Mouse (Mus musculus): Measurements from ENCODE around the gene Gm21866.
"Not testable (repeated sequence)": the region's sequence is repeated elsewhere in the genome, so short reads cannot be mapped to it uniquely, and the experiment has no call there.

Gene Gm21866

DNA sequence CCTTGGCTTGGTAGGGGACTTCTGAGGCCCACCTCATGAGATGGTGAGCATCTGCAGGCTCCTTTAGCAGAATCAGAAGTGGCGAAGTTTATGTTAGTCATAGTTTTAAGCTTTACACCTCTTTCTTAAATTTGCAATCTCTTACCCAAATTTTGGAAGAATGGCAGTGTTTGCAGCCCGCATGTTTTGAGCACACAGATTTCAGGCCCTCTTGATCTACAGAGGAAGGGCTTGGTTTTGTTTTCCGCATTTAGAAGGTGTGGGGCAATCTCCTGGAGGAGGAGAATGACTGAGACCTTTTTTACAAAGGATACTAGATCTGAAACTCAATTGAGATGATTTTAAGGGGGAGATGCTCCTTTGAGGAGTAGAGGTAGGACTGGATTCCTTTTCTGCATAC is at the start of gene Gm21866:
Gene Gm21866 (minus strand): TSS at position 101 of the 400 bp plus-strand sequence.
- DNase-seq = not testable (repeated sequence)

DNA sequence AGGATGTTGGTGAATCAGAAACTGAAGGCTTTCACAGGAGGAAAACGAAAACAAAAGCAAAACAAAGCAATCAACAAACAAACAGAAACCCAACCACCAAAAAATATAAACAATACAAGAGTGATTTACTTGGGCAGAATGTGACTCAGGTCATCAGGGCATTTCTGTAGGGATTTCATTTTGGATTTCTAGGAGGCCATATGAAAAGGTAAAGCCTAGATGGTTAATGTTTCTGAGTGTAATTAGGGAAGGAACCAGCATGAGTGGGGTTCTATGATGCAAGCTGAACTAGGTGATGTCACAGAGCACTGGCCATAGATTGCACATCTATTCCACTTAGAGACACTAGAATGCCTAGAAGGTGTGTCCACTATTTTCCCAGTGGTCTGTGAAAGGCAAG is 28.3 kb upstream of the Gm21866 start, which contains the start of gene Gm20773:
Gene Gm20773 (plus strand): TSS at position 301 of the 400 bp plus-strand sequence.
- DNase-seq = not testable (repeated sequence)
